Mouse (Mus musculus) adrenal gland, postnatal 10 days (tissue): ENCODE results near the gene Pik3r2. TPM values are rescaled to one million over a fixed set of nuclear protein-coding genes. Genes with fewer than 3 reads are reported as not detected.

Source experiments
- DNase-seq: peaks from one replicate; pipeline ENCODE4 v3.0.0; 2021; ENCODE audit warnings: mixed read lengths
- total RNA-seq, 2 experiments: library from RNA; stranded (reverse); gene quantifications; 2 replicates each; pipeline ENCODE4 v1.2.3; 2021

Gene Pik3r2
- total RNA-seq, 2 experiments from 2014 or later, result 37.7 to 46.4 TPM

DNA sequence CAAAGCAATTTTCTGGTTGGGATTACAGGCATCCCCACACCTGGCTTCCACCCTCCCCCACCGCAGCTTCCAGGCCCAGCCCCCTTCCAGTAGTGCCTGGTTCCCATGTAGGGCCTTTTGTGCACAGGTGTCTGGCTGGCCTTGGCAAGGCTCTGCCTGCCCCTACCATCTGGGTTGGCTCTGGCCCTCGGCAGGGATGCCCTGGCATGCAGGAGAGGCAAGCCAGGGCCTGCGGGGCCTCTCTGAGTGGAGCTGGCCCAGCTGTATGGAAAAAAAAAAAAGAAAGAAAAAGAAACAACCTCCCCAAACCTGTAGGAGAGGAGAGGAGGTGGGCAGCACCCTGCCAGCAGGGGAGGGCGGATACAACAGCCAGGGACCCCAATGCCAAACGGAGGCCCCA lies 3.1 kb downstream of the Pik3r2 start:
- no peak for DNase-seq

- no peak for DNase-seq
These were observed 3.6 kb downstream of the Pik3r2 start for GRCm38 (mm10) chr8:70772890-70773289.

GRCm38 (mm10) chr8:70772075-70772474 lies 4.4 kb downstream of the Pik3r2 start:
- DNase-seq, result no peak

DNA sequence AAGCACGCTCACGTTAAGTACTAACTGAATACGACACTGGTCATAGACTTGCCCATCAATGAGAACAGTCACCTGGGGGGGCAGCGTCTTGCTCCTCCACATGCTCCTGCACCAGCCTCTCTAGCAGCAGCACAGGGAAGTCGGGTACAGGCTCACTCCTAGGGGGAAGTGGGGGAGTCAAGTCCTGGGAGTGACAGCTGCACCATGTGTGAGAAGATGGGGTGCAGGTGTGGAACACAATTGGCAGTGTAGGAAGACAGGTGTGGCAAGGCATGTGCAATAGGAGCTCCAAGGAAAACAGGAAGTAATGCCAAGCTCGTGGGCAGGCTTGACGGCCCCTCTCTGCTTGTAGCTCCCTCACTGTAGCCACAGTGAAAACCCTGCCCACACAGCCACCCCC lies 5.3 kb downstream of the Pik3r2 start:
- DNase-seq, result no peak

- DNase-seq, result no peak
These were observed 5.8 kb downstream of the Pik3r2 start for GRCm38 (mm10) chr8:70770748-70771147.

DNA sequence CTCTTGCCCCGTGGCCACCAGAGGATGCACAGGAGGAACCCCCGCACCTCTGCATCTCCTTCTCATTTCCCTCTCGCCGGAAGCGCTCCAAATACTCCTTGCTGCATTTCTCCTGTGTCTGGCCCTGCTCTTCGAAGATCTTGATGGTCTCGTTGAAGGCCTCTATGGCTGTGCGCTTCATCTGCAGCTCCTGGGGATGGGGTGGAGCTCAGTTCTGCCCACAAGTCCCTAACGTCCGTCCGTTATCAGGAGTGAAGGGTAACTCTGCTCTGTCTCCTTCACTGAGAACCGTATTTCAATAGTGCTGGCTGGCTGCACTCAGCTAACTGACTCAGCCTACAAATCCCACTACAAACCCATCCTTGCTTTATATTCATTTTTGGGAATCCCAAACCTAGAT lies 6.7 kb downstream of the Pik3r2 start:
- DNase-seq, result no peak

GRCm38 (mm10) chr8:70769359-70769758 lies 7.2 kb downstream of the Pik3r2 start:
- peak; percentile 98 for DNase-seq

- no peak for DNase-seq
These were observed 7.6 kb downstream of the Pik3r2 start for GRCm38 (mm10) chr8:70768956-70769355.

DNA sequence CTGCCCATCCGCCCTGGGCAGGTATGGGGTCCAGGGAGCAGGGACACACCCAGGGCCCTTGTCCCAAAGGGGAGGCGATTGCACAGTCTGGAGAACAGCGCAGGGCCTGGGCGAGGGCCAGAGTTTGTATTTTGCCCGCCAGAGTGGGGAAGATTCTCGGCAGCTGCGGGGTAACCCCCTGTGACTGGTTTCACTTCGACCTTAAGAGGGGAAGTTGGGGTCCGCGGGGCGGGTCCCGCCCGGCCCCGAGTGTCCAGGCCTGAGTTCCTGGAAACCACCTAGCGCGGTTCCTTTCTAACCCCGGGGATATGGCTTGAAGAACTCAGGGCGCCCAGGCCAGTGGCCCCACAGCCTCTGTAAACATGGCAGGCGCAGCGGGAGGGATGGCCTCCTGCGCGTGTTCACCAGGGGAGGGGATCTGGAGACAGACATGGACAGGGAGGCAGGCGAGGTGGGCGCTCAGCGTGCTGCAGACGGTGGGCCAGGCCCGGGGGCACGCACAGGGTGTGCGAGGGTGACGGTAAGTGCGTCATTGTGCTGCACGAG lies 8.2 kb downstream of the Pik3r2 start:
- no peak for DNase-seq

- DNase-seq, result no peak
These were observed 9.0 kb downstream of the Pik3r2 start for GRCm38 (mm10) chr8:70767503-70767902.

GRCm38 (mm10) chr8:70766571-70767440 lies 9.7 kb downstream of the Pik3r2 start:
- DNase-seq, result peak; percentile 77

DNA sequence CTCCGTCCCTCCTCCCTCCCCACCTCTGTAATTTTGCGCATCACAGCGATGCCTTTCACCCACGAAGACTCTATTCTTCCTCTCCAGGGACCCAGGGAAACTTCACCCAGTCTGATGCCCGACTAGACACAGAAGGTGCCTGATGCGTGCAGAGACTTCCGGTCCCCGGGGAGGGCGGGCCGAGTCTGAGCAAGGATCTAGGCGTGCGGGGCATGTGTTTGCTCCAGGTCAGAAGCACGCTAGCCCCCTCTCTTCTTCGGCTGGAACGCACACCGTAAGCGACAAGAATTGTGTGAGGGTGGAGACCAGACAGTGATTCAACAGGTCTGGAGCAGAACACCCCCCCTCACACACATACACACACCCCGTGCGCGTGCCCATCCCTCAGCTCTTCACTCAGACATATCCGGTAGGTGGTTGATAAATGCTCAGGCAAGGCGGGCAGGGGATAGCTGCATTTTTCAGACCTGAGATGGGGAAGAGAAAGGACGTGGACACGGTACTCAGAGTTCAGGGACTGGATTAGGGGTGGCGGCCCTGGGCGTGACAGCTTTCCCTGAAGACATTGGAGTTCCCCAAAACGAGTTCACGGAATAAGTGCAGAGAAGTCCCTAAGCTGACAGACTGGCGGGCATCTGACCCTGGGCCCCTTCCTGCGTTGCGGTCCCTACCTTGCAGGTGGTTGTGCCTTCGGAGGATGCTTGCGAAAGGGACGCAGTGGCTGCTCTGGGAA lies 10.5 kb downstream of the Pik3r2 start:
- peak; percentile 60 for DNase-seq

GRCm38 (mm10) chr8:70765329-70765728 lies 11.2 kb downstream of the Pik3r2 start:
- no peak for DNase-seq

GRCm38 (mm10) chr8:70764676-70765075 lies 11.8 kb downstream of the Pik3r2 start:
- DNase-seq, result no peak

- no peak for DNase-seq
These were observed 12.5 kb downstream of the Pik3r2 start for GRCm38 (mm10) chr8:70764026-70764425.

DNA sequence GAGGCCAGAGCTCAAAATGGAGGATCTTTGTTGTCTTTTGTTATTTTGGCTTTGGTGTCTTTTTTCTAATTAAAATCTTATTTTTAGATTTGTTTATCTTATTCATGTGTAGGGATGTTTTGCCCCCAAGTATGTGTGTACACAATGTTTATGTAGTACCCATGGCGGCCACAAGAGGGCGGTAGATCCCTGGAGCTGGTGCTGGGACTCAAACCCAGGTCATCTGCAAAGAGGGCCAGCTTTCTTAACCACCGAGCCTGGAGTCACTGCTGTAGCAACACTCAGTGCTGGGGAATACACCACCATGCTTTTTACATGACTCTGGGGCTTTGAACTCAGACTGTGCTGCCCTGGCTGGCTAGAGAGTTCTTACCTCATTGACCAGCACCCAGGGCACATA lies 13.2 kb downstream of the Pik3r2 start:
- peak; percentile 78 for DNase-seq

- DNase-seq, result no peak
These were observed 14.4 kb downstream of the Pik3r2 start for GRCm38 (mm10) chr8:70762118-70762517.

- peak; percentile 95 for DNase-seq
These were observed 15.6 kb downstream of the Pik3r2 start, which contains the start of gene Mpv17l2 for GRCm38 (mm10) chr8:70760775-70761406. Gene Mpv17l2, minus strand, starts transcription at chr8:70760946.

GRCm38 (mm10) chr8:70760350-70760749 lies 16.2 kb downstream of the Pik3r2 start:
- DNase-seq, result no peak

GRCm38 (mm10) chr8:70758616-70759561 lies 17.6 kb downstream of the Pik3r2 start:
- peak; percentile 84 for DNase-seq

- DNase-seq, result no peak
These were observed 18.3 kb downstream of the Pik3r2 start for GRCm38 (mm10) chr8:70758308-70758615.
